Mouse (Mus musculus) adrenal gland, postnatal 36 days (tissue): ENCODE results near the gene Pcdh9. TPM values are rescaled to one million over a fixed set of nuclear protein-coding genes. Genes with fewer than 3 reads are reported as not detected.

ENCODE experiments used
- DNase-seq, 2 experiments: peaks; one replicate each; pipeline ENCODE4 v3.0.0; 2021; ENCODE audit warnings: mixed read lengths in 1 of 2
- total RNA-seq, 2 experiments: library from RNA; stranded (reverse); gene quantifications; 2 replicates each; pipeline ENCODE4 v1.2.3; 2021

The Pcdh9 gene
- total RNA-seq, 2 experiments from 2014 or later = 1.6 to 3.1 TPM

DNA sequence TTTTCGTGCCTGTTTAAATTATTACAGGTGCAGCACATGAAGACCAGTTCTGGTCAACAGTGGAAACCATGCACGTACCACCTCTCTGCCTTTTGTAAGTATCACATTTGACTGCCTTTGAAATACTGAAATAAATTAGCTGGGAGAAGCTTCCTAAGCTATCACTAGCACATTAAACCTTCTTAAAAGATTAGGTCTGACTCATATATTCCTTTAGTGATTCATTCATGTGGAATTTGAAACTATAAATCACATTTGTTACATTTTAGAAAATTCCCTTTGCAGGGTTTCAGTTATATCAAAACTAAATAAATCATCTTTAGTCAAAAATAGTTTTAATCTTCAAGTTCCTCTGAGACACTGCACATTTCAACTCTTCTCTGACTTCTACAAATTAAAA lies 722.1 kb downstream of the Pcdh9 start:
- DNase-seq = no peak

DNA sequence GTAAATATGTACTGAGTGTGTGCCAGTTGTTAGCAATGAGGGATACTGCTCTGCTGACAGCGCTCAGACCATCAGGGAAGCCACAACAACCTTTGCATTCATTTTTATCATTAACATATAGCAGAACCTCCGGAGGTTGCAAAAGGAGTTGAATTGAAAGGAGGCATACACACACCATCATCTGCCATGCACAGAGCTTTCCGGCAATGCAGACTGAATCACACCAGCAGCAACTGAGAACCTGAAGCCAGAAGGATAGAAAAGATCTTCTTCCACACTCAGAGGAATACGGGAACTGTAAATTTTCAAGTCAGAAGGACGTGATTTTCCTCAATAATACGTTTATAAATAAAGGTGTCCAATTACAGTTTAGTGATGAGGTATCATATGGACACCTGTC lies 747.1 kb downstream of the Pcdh9 start:
- no peak for DNase-seq

DNA sequence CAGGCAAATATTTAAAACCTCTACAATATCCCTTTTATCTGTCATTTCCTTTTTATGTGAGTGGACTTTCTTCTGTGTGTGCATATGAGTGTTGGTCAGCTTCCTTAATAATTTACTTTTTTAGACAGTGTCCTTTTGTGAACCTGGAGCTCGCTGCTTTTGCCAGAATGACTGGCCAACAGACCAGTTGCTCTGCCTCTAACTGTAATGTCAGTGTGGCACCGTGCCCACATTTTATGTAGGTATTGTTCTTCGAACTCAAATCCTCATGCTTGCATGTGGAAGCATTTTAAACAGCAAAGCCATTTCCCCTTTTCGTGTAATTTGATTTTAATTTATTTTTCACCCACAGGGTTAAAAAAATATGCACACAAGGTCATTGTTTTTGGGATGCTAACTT lies 748.4 kb downstream of the Pcdh9 start:
- DNase-seq = peak; percentile 24

DNA sequence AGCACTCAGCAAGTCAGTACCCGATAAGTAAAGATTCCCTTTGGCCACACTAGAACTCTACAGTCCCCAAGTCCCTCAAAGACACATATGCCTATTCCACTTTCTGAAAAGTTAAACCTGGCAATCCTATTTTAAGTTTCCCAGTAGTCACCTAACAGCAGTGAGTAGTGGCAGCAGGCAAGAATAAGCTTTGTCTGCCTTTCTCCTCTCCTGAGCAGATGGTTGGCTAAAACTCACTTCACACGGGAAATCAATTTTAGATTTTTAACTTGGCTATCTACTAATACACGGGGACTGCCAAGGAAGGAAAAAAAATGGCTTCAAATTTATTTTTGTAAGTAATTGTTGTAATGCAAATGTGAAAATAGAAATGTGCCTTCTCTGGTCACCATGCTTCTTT lies 763.5 kb downstream of the Pcdh9 start:
- DNase-seq = no peak

DNA sequence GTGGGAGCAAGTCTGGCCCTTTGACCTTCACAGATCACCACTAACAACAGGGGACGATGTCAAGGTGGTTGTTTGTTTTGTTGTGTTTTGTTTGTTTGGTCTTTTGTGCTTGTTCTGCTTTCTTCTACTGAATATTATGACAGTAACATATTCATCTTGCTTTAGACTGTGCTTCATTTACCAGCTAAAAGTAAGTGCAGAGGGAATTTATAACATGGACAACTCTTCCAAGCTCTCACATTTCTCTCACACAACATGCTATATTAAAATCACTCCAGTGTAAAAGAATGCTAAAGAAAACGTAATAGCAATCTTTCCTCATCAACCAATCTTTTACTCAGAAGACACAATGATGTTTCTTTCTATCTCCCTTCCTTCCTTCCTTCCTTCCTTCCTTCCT lies 787.7 kb downstream of the Pcdh9 start:
- no peak for DNase-seq

DNA sequence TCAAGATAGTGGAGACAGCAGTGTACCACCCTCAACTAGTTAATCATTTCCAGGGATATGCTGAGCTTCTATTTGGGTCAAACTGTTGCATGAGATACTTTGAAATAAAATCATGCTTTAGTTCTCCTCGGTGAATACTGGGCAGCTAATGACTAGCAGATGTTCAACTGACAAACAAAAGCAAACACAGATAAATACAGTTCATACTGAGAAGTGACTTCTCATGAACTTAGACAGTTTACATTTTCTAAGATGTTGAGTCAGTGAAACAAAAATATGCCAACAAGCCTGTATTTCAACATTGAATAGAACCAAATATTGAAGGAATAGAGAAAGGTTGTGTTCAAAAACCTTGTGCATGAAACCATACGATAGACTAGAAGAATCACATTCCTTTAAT lies 795.4 kb downstream of the Pcdh9 start:
- DNase-seq = no peak

DNA sequence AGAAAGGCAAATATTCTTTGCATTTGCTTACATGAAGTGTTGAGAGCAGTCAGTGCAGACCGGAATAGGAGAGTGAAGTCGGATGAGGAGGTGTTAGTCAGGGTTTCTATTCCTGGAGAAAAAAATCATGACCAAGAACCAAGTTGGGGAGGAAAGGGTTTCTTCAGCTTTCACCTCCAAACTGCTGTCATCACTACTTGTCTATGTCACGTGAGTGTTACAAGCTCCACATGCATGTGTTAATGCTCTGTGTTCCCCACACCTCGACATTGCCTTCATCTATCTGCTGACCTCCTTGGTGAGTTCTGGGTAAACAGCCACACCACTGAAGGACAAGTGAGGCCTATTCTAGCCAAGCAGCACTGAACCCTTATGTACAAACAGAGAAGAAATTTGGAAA lies 797.7 kb downstream of the Pcdh9 start:
- no peak for DNase-seq

DNA sequence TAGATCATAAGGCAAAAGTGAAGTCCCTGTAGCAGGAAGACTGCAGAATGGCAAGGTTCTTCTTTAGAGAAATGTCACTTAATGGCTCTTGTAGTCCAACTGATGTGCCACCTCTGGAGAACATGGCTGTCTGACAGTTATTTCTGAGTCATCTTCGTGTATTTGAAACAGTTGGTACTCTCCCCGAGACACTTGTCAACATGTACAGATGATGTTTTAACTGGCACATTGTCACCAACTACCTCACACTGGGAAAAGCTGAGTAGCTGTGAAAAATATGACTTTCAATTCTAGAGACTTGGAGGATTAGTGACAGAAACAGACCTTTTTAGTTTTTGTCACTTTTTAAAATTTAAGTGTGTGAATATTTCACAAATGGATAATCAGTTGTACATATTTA lies 804.8 kb downstream of the Pcdh9 start:
- DNase-seq = no peak

DNA sequence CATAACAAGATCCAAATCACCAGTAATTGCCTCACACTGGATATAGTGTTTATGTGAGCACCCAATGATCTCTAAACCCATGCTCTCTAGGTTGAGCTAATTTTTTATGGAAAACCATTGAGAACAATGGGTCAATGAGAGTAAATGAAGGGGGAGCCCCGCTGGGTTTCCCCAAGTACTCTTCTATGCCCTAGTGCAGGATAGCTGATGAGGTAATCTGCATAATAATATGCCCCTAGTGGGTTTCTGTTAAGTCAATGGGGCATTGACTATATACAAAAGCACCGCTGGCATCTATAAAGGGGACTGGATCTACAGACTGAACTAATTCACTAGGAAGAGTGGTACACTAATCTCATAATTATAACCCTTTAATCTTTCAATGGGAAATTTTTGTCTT lies 807.3 kb downstream of the Pcdh9 start:
- DNase-seq = no peak

DNA sequence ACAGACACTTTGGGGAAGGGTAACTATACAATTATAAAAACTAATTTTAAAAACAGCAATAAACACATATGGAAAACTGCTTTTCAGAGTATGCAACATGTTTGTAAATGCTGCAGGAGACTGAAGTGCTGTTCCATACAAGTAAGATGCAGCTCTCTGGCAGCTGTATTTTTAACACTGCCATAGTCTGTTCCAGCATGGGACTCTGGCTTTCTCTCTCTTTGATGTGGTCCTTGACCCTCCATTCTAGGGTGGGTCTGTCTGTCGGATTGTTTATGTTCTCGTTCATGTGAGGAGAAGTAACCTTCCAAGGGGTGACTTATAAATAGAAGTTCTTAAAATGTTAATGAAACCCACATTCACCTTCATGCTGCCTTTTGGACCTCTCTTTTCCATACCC lies 809.6 kb downstream of the Pcdh9 start:
- no peak for DNase-seq

DNA sequence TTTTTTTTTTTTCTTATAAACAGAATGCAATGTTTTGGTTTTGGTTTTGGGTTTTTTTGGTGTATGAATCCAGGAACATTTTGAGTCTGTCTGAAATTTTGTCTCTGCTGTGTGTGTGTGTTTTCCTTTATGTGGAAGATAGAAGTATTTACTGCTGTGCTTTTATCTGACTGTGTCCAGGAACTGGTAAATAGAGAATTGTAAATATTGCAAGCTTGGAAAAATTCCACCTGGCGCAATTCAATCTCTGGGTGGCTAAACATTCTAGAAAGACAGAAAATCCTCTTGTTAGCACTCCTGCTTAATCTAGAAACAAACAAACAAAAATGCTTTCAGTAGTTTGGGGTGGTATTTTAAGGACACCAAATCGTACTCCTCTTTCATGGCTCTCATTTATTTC lies 814.7 kb downstream of the Pcdh9 start:
- DNase-seq = no peak

DNA sequence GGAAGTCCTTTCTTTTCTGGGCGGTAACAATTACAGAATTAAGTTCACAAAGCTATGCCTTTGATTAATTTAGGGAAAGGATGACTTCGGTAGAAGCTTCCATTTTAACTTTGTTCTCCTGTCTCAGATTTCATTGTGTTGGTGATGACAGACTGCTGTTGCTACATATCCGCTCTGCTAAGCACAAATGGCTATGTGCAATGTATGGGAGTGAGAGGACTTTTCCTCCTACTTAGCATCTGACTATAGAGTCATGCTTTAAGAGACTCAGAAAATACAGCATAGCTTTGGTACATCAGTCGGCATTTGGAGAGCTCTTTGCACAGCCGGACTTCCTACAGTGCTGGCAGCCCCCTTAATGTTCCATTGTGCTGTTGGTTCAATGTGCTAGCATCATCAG lies 818.1 kb downstream of the Pcdh9 start:
- DNase-seq = no peak

DNA sequence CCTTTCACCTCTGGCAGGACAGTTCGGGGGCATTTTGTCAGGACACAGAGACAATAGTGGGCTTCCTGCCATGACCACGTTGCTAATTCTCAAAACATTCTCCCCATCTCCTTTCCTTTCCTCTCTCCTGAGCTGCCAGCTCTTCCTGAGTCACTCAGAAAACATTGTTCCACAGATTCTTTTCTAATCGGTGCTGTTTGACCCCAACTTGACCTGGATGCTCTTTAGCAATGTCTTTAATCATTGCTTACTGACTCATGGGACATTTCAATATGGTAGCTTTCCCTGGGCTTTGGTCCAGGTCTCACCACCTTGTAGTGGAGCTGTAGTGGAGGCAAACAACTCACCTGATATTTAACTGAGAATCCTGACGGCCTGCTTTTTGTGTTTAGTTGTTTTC lies 820.3 kb downstream of the Pcdh9 start:
- peak in 1 of 2 experiments; percentile 7 for DNase-seq

DNA sequence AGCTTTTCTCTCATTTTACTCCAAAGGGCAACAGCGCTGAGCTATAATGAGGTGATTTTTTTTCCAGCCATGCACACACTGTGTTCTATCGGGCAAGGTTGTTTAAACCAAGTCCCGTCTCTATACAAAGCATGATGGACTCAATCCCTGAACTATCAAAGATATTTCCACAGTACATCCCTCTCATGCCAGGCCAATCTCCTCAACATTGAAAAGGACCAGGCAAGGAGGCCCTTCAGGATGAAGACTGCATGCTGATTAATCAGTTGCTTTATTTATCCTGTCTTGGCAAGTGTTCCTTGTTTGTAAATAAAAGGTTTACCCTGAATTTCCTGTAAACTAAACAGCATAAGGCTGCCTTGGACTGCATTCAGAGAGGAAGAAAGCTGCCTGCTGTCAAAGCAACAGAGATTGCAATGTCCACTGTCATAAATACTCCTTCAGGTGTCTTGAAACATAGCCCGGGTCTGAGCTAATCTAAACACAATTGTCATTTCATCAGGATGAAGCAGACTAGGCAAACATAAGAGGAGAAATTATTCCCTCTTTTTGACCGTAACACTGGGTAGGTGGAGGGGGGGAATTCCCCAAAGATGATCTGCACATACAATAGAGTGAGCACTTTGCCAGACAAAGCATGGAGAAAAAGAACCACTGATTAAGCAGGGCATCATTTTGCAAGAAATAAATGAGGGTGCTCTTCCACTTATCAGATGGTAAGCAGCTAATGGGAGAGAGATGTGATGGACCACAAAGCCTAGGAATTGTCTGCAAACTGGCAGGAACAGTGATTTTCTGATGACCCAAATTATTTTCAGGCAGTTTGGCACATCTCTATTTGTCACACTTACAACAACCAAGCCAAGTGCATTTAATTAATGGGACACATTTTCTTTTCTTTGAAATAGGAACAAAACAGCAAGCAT lies 822.8 kb downstream of the Pcdh9 start:
- no peak for DNase-seq

DNA sequence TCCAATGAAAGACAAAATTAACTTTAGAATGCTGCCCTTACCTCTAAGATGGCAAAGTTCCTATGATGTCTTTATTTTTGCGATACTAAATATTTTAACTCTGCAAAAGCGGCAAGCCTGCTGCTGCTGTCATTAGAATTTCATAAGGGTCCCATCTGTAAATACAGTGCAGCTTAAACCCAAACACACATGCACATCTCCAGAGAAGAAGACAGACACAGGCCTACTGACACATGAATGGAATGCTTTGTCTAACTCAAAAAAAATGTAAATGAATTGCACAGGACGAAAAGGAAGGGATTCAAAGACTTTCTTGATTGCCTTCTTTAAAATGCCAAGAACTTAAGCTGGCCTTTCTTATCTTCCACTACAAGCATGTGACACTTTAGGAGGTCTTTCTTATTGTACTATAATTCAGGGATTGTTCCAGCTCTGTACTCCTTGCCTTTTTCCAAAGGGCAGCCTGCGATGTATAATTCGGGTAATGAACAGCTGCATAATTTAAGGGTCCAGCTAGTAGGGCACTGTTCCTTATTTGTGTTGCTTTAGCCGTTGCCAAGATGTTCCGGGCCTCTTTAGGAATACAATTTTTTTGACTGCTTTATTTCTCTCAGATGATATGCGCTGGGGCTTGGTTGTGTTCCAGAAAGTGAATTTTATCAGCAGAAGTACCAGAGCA lies 823.6 kb downstream of the Pcdh9 start:
- DNase-seq = no peak

DNA sequence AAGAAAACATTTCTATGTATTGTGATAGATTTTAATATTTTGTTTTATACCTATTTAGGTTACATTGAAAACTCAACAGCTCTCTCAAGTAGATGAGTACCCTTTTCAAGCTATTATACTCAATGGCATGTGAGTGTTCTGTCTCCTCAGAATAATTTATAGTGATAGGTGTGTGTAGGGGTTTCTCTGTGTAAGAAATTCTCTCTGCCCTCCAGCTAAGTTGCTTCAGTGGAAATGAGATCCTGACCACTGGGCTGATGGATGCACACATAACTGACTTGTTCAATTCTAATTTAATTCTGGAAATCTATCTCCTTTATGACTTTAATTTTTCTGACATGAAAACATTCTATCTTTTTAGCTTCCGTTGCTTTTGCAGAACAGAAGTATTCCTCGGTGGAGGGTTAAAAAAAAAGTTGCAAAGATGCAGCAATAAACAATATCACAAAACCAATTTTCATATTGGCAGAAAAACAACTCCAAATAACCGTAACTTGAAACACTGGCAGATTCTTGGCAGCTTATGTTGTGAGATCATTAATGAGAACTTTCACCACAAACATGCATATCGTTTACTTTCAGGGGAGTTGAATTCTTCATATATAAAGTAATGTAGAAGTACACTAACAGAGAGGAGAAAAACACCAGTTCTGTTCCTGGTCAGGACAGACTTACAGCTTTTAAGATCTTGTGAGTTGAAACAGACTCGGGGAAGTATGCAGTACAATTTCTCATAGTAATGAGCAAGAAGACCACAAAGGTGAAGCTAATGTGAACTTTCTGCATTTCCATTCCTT lies 828.5 kb downstream of the Pcdh9 start:
- DNase-seq = no peak

DNA sequence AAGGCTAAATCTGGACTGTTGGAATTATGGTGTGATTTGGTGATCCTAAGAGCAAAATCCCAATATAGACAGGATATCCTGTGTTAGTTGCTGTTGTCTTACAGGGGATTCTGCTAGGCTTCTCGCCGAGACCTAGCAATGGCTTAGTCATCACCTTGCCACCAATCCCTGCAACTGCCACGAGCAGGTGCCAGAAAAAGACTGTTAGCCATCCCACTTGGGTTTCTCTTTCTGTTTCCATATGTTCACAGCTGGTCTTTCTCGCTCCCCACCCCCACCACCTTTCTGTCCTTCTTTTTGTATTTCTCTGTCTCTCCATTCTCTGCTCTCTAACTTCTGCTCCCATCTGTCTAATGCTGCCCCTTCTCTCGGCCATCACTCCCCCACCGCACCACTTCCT lies 831.7 kb downstream of the Pcdh9 start:
- no peak for DNase-seq

DNA sequence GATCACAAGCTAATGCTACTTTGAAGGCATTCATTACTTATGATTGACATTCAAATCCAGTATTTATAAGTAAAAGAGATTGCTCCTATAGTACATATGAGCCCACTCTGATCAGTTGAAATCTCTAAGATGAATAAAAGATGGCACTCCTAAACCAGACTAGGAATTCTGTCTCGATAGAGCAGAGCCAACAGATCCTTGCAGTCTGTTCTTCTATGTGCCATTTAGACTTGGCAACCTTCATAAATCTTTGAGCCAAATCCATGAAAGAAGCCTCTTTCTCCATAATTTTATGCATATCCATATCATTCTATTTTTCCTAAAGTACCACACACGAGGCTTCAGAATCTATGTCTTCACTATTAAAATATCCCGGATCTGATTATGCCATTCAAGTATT lies 834.5 kb downstream of the Pcdh9 start:
- no peak for DNase-seq

DNA sequence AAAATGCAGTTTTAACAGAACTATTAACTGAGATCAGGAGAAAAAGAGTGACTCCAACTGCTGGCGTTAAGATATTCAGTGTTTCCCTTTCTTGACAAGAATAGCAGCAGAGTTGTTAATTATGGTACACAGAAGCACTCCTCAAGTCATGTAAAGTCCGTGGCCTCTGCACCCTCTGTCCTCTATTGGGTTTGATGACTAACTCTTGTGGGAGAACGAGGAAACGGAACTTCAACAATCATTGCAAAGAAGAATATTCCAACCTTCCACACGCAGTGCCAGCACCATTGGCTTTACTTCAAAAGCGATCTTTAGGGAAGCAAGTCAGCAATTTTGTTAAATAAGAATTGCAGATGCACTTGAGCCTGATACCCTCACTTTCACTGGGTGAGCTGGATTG lies 849.9 kb downstream of the Pcdh9 start:
- no peak for DNase-seq

DNA sequence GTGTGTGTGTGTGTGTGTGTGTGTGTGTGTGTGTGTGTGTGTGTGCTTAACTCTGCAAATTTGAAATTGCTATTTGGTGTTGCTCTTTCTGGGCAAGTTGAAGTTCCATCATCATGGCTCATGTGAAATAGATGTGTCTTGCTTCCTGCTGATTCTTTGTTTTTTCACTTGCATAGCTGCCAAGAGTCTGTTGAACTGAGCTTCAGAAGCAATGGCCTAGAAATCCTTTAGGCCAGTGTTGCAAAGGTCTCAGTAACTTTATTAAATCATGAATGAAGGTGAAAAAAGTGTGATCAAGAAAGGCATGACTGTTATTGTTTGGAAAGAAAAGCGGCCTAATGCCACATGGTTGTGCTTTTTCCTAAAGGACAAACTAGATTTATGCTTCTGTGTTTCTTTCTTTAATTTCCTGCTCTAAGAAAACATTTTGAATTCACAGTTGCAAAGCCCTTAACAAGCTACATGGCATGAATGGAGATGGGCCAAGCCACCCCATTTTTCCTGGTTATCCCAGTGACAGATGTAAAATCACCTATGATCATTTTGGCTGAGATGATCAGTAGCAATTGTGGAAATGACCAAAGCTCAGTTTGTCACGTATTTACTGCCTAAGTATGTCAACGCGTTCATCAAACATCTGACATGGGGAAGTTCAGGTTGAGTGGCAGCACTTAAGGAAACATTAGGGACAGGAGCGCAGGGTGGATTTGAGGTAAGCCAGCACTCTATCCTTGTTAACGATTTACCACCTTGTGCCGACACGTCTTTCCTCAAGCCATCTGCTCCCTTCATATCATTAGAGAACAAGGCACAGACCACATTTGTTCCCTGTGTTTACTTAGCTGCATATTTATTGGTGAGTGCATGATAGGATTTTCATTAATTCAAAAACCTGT lies 850.9 kb downstream of the Pcdh9 start:
- no peak for DNase-seq

DNA sequence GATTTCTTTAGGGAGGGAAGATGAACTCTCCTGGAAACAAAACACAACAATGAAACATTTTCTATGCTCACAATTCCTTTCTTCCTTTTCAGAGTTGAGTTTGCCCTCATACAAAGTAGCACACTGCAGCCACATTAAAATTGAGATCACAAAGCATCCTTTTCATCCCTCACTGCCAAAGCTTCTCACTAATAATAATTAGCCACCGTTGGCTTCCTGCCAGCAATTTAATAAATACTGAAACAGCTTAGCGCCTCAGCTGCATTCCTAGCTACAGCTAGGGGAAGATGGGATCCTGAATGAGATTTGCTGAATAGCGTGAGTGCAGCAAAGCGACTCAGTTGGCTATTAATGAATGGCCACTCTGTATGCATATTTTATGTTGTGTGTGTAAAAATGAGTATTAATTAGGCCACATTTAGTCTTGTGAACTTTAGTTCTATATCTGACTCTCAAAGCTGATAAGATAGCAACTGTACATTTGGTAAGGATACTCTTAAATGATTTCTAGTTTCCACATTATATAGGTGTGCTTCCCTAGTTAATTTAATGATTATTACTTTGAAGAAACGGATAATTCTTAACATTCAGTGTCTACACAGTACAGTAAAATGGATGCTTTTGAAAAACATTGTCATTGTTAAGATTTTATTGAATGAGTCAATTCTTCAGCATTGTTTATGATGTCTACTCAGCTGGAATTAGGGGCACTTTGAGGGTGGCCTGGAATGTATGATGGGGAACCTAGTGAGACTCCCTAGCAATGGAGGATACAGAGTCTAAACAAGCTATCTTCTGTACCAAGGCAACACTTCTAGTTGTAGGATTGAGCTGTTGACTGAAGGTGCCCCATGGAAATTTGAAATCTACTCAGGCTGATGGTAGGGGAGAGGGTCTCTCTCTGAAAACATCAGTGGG lies 881.1 kb downstream of the Pcdh9 start:
- DNase-seq = no peak
